Mouse (Mus musculus): Measurements from ENCODE around the gene Kcna7. TPM values are rescaled to one million over a fixed set of nuclear protein-coding genes. Genes with fewer than 3 reads are reported as not detected.
"Not testable (repeated sequence)": the region's sequence is repeated elsewhere in the genome, so short reads cannot be mapped to it uniquely, and the experiment has no call there.

Gene Kcna7
- polyA plus RNA-seq (2015; fragmentation: Nextera tagmentation; extraction: Ambion mirVana): 0.11 TPM in 1 of 2 replicates, not detected in the other

DNA sequence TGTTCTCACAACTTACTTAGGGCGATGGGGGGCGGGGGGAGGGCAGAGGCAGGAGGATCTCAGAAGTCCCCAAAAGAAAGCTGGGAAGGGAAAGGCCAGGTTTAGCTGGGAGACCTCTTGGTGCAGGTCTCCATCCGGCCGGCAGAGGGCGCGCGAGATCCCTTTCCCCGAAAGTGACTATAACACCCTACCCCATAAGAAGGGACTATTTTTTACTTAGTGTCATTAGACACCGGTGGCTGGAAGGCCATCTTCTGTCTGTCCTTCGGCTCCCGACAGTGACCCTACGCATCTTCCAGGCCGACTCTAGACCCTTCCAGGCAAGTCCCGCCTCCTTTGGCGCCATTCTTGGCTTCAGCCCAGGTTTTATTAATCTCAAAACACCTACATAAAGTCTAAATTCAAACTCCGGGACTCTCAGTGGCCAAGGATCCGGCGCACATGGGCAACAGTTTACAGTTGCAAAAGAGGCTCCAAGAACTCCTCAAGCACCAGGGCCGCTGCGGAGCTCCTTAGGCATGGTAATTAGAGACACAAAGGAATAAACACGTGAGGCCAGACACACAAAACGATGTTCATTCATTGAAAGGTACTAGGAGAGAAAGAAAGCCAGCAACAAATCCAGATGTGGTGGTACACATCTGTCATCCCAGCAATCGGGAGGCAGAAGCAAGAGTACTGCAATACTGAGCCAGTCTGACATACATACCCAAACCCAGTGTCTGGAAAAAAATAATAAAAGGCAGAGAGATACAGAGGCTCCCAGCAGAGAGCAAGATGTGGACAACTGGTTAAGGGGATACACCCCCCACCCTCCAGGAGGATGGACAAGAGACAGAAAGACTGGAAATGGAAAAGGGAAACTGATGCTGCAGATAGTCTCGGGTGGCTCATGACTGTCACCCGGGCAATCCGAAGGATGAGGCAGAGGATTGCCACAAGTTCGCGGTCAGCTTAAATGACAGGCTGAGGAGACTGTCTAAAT is at the start of gene Kcna7:
Gene Kcna7, plus strand, starts transcription at position 563 of the 985 bp plus-strand sequence.
- Histone ChIP-seq H3K4me3 (ENCODE audit: low read length) (peak within 1 kb of the TSS; percentile 49), H3K36me3 (ENCODE audit: control insufficient read depth, insufficient read depth, low read length) (no peaks in the 10 kb centered on the region), H3K27ac (ENCODE audit: low read length) (no peak within 1 kb of the TSS), H3K27me3 (replicated peaks; ENCODE audit: control insufficient read depth, insufficient read depth, low read length) (peaks cover 51% of the 10 kb centered on the region), H3K4me2 (ENCODE audit: low read depth, low read length) (peak within 1 kb of the TSS; percentile 74), H3K4me1 (ENCODE audit: control insufficient read depth, insufficient read depth, low read length) (peaks cover 10% of the 10 kb centered on the region), H3K9me3 (ENCODE audit: control insufficient read depth, low read length) (no peaks in the 10 kb centered on the region), H3K9ac (ENCODE audit: low read depth, low read length) (peak within 1 kb of the TSS; percentile 62)
- 0 out of 2 replicates have a peak, but pooled peaks have one; percentile 28 for ATAC-seq
- 14% methylated on average over 28 of the region's 28 CpGs for WGBS

DNA sequence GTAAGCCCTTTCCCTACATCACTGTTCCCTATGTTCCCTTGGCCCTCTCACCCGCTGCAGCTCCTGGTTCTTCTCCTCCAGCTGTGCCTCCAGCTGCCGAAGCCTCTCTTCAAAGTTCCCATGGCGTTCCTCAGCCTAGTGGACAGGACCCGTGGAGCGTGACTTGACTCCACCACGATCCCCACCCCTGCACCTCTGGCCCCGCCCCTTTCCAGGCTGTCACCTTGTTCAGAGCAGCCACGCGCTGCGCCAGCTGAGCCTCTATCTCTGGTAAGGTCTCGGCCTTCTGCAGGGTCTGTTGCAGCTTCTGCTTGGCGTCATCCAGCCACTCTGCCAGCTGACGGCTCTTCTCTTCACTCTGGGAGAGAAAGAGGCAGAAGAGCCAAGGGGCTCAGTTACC is 49.4 kb upstream of the Kcna7 start:
- H3K4me1 ChIP-seq (ENCODE audit: control insufficient read depth, insufficient read depth, low read length): no peaks in the 10 kb centered on the region
- ATAC-seq: no peak

DNA sequence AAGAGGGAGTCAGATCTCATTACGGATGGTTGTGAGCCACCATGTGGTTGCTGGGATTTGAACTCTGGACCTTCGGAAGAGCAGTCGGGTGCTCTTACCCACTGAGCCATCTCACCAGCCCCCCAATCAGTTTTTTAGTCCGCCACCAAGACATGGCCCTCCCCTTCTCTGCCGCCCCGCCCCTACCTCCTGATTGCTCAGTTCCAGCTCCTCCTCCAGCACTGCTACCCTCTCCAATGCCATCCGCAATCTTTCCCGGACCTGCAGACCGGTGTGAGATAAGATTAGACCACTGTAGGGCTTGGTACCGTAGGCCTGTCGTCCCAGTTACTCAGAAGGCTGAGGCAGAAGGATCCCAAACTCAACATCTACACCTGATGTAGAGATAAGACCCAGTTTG is 46.4 kb upstream of the Kcna7 start:
- H3K4me2 ChIP-seq (ENCODE audit: low read depth, low read length); ATAC-seq; H3K27me3 ChIP-seq (replicated peaks; ENCODE audit: control insufficient read depth, insufficient read depth, low read length); H3K4me3 ChIP-seq (ENCODE audit: low read length); H3K27ac ChIP-seq (ENCODE audit: low read length); H3K36me3 ChIP-seq (ENCODE audit: control insufficient read depth, insufficient read depth, low read length); H3K9ac ChIP-seq (ENCODE audit: low read depth, low read length); H3K4me1 ChIP-seq (ENCODE audit: control insufficient read depth, insufficient read depth, low read length); H3K9me3 ChIP-seq (ENCODE audit: control insufficient read depth, low read length): not testable (repeated sequence)
- 48% methylated on average over 10 of the region's 11 CpGs for WGBS

More for the DNA sequence above, 49.4 kb upstream of the Kcna7 start:
- Histone ChIP-seq H3K4me3 (ENCODE audit: low read length) (peak overlapping the region; percentile 18; the same call in 1 of the 2 replicates), H3K4me2 (ENCODE audit: low read depth, low read length) (peak overlapping the region; percentile 22; the same call in 1 of the 2 replicates), H3K27ac (ENCODE audit: low read length) (no peak overlapping the region), H3K9me3 (ENCODE audit: control insufficient read depth, low read length) (no peaks in the 10 kb centered on the region), H3K36me3 (ENCODE audit: control insufficient read depth, insufficient read depth, low read length) (no peaks in the 10 kb centered on the region), H3K9ac (ENCODE audit: low read depth, low read length) (no peak overlapping the region), H3K27me3 (replicated peaks; ENCODE audit: control insufficient read depth, insufficient read depth, low read length) (0 out of 2 replicates have a peak, but pooled peaks cover 3% of the 10 kb centered on the region)
- WGBS: 42% methylated on average over 13 of the region's 13 CpGs

DNA sequence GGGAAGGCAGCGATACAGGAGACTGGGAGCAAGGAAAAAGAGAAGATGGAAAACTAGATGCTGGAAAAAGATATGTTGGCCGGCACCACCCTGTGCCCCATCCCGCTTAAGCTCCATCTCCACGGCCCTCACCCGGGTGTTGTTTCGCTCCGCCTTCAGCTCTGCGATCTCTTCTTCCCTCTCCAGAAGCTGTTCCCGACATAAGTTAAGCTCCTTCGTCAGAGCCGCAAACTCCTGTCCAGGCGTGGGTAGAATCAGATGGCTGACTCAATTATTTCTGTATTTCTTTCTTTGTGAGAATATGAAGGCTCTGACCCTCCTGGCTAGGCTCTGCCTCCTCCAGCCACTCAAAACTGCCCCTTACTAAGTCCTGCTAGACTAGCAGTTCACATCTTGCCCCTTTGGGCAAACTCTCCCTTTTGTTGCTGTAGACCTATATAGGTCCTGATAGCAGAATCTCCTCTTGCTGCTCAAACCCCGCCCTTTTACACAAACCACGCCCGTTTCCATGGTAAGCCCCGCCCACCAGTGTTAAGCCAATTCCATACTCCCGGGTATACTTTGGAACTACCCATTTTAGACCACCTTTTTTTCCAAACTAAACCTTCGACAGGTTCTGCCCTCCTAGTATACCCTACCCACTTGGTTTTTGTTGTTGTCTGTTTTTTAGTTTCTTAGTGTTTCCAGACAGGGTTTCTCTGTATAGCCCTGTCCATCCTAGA is 44.9 kb upstream of the Kcna7 start:
- Histone ChIP-seq H3K36me3 (ENCODE audit: control insufficient read depth, insufficient read depth, low read length) (no peaks in the 10 kb centered on the region), H3K4me1 (ENCODE audit: control insufficient read depth, insufficient read depth, low read length) (peaks cover 9% of the 10 kb centered on the region), H3K9ac (ENCODE audit: low read depth, low read length) (no peak overlapping the region), H3K27ac (ENCODE audit: low read length) (no peak overlapping the region), H3K9me3 (ENCODE audit: control insufficient read depth, low read length) (no peaks in the 10 kb centered on the region), H3K4me3 (ENCODE audit: low read length) (peak overlapping the region; percentile 48; the same call in 1 of the 2 replicates), H3K4me2 (ENCODE audit: low read depth, low read length) (no peak overlapping the region), H3K27me3 (replicated peaks; ENCODE audit: control insufficient read depth, insufficient read depth, low read length) (peaks cover 14% of the 10 kb centered on the region; the same call in 1 of the 2 replicates)
- 0 out of 2 replicates have a peak, but pooled peaks have one; percentile 0 for ATAC-seq
- 45% methylated on average over 18 of the region's 18 CpGs for WGBS

DNA sequence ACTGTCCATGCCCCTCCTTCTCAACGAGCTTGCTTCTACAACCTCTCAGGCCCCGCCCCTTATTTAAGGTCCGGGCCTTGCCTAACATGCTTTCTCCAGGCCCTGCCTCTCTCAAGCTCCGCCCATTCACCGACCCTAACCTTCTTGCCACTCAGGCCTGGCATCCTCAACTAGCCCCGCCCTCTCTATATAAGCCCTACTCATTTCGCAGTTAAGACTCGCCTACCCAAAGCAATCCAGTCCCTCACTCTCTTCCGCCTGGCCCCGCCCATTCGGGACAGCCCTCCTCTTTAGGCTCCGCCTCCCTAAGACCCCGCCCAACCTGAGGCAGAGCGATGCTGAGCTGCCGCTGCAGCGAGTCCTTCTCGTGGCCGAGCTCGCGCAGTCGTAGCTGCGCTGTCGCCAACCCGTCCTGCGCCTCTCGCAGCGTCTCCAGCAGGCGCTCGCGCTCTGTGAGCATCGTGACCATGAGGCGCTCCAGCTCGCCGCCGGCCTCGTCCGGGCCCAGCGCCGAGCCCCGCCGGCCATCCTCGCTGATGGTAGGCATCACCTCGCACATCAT is 44.1 kb upstream of the Kcna7 start:
- no peaks in the 10 kb centered on the region for H3K36me3 ChIP-seq (ENCODE audit: control insufficient read depth, insufficient read depth, low read length)
- H3K4me2 ChIP-seq (ENCODE audit: low read depth, low read length): peak overlapping the region; percentile 88
- H3K27me3 ChIP-seq (replicated peaks; ENCODE audit: control insufficient read depth, insufficient read depth, low read length): peaks cover 18% of the 10 kb centered on the region; the same call in 1 of the 2 replicates
- H3K27ac ChIP-seq (ENCODE audit: low read length): no peak overlapping the region
- no peaks in the 10 kb centered on the region for H3K9me3 ChIP-seq (ENCODE audit: control insufficient read depth, low read length)
- H3K9ac ChIP-seq (ENCODE audit: low read depth, low read length): peak overlapping the region; percentile 56
- H3K4me3 ChIP-seq (ENCODE audit: low read length): peak overlapping the region; percentile 48
- peaks cover 14% of the 10 kb centered on the region for H3K4me1 ChIP-seq (ENCODE audit: control insufficient read depth, insufficient read depth, low read length)
- peak; percentile 74 for ATAC-seq
- under 1% methylated on average over 43 of the region's 43 CpGs for WGBS

DNA sequence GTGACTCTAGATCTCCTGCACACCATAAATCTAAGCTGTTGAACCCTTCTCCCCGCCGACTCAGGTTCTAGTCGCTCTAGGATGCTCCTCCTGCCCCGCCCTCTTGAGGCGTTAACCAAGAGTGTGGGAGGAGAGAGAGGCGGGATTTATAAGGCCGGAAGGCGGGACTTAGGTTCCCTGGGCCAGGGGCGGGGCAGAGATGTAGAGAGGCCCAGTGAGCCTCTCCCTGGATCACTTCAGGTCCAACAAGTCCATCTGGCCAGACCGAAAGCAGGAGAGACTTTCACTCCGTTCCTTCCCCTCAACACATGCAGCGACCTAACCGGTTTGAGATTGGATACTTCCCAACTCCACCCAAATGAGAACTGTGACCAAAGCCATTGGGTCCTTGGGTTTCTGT is 42.7 kb upstream of the Kcna7 start:
- no peak overlapping the region for H3K4me2 ChIP-seq (ENCODE audit: low read depth, low read length)
- H3K9ac ChIP-seq (ENCODE audit: low read depth, low read length): no peak overlapping the region
- peaks cover 21% of the 10 kb centered on the region for H3K4me1 ChIP-seq (ENCODE audit: control insufficient read depth, insufficient read depth, low read length)
- WGBS: 5% methylated on average over 13 of the region's 13 CpGs
- H3K27ac ChIP-seq (ENCODE audit: low read length): no peak overlapping the region
- no peaks in the 10 kb centered on the region for H3K36me3 ChIP-seq (ENCODE audit: control insufficient read depth, insufficient read depth, low read length)
- no peaks in the 10 kb centered on the region for H3K9me3 ChIP-seq (ENCODE audit: control insufficient read depth, low read length)
- H3K4me3 ChIP-seq (ENCODE audit: low read length): no peak overlapping the region
- H3K27me3 ChIP-seq (replicated peaks; ENCODE audit: control insufficient read depth, insufficient read depth, low read length): peaks cover 18% of the 10 kb centered on the region; the same call in 1 of the 2 replicates
- peak; percentile 19 for ATAC-seq

DNA sequence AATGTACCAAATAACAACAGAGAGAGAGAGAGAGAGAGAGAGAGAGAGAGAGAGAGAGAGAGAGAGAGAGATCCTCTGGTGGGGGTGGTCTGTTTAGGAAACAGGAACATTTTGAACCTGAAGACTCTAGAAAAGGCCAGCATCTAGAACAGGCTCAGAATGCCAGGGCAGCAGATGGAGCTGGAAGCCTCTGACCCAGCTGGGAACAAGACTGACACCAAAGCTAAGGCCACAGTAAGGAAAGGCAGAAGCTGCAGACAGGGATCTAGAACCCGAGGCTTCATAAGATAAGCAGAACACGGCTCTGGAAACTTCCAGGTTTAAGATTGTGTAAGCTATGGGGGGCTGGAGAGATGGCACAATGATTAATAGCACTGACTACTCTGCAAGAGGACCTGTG is 41.5 kb upstream of the Kcna7 start:
- Histone ChIP-seq H3K4me3 (ENCODE audit: low read length) (no peak overlapping the region), H3K27ac (ENCODE audit: low read length) (no peak overlapping the region), H3K9me3 (ENCODE audit: control insufficient read depth, low read length) (no peaks in the 10 kb centered on the region), H3K4me2 (ENCODE audit: low read depth, low read length) (no peak overlapping the region), H3K4me1 (ENCODE audit: control insufficient read depth, insufficient read depth, low read length) (peaks cover 24% of the 10 kb centered on the region), H3K9ac (ENCODE audit: low read depth, low read length) (no peak overlapping the region), H3K27me3 (replicated peaks; ENCODE audit: control insufficient read depth, insufficient read depth, low read length) (peaks cover 26% of the 10 kb centered on the region), H3K36me3 (ENCODE audit: control insufficient read depth, insufficient read depth, low read length) (no peaks in the 10 kb centered on the region)
- 70% methylated on average over 2 of the region's 2 CpGs for WGBS
- no peak for ATAC-seq

DNA sequence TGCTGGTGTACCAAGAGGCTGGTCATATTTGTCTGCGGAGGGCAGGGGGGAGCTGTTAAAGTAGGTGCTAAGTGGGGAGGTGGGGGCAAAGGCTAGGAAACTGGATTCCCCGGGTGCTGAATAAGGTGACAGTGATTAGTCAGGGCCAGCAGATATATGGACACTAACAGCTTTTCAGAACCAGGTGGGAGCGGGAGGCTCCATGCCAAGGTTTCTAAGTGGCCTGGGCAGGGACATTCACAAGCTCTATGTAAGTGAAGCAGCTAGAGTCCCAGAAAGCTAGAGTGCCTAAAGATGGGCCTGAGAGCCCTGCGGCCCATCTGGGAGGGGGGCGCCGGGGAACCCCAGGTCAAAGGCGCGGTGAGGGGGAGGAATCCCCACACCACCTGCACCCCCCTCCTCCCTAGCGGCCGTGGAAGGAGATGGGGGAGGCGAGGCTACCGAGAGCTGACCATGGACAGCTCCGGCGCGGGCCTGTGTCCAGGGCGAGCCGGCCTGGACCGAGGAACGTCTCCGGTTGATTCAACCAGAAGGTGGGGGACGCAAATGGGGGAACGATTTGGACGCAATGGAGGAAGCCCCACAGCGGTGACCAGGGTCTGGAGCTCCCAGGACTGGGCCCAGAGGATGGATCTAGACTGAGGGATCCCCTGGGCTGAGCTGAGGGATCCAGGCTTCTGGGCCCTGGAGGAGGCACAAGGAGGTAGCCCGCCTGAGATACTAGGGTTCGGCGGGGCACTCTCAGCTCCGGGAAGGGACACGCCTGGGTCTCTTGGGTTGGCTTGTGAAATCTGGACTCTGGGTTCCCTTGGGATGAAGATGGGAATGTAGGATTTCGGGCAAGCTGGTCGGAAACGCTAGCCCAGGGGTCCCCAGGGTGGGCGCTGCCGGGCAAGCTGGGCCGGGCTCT is 39.5 kb upstream of the Kcna7 start:
- Histone ChIP-seq H3K27me3 (replicated peaks; ENCODE audit: control insufficient read depth, insufficient read depth, low read length) (peaks cover 32% of the 10 kb centered on the region), H3K27ac (ENCODE audit: low read length) (no peak overlapping the region)
- WGBS: 5% methylated on average over 34 of the region's 35 CpGs

More for the DNA sequence above, 39.5 kb upstream of the Kcna7 start:
- Histone ChIP-seq H3K9me3 (ENCODE audit: control insufficient read depth, low read length) (no peaks in the 10 kb centered on the region), H3K4me3 (ENCODE audit: low read length) (peak overlapping the region; percentile 67), H3K4me1 (ENCODE audit: control insufficient read depth, insufficient read depth, low read length) (peaks cover 35% of the 10 kb centered on the region), H3K36me3 (ENCODE audit: control insufficient read depth, insufficient read depth, low read length) (no peaks in the 10 kb centered on the region), H3K4me2 (ENCODE audit: low read depth, low read length) (peak overlapping the region; percentile 98), H3K9ac (ENCODE audit: low read depth, low read length) (peak overlapping the region; percentile 74)
- no peak for ATAC-seq
